Mouse (Mus musculus): ENCODE results near the gene Gtdc1. TPM values are rescaled to one million over a fixed set of nuclear protein-coding genes. Genes with fewer than 3 reads are reported as not detected.

Gtdc1 gene
- polyA plus RNA-seq, 1 experiment from 2014 or later, result 24.8 TPM

DNA sequence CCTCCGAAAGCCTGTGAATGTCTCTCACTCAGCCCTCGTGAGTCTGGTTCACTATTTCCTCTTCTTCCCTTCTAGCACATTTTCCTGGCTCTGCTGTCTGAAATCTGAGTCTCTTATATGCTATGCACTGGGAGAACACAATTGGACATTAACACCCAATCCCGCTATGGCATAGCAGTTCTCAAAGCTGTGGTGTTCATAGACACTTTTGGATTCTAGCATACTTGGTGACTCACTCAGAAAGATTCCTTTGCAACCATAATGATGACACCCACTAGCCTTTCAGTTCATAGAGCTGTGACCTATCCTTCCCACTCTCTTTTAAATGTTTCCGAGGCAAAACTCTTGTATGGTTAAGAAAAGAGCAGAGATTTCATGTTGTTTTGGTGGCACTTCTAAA lies 33.7 kb upstream of the Gtdc1 start:
- Histone ChIP-seq H3K36me3 (ENCODE audit: control insufficient read depth, insufficient read depth, low read length) (no peaks in the 10 kb centered on the region), H3K4me2 (ENCODE audit: low read length) (no peak overlapping the region), H3K9me3 (ENCODE audit: control insufficient read depth, low read length) (no peaks in the 10 kb centered on the region), H3K4me3 (replicated peaks; ENCODE audit: low read depth, low read length) (no peak overlapping the region), H3K27ac (replicated peaks; ENCODE audit: low read depth, low read length) (no peak overlapping the region), H3K27me3 (ENCODE audit: control insufficient read depth, insufficient read depth, low read length) (no peaks in the 10 kb centered on the region), H3K4me1 (ENCODE audit: control insufficient read depth, insufficient read depth, low read length) (no peaks in the 10 kb centered on the region), H3K9ac (replicated peaks; ENCODE audit: low read length) (no peak overlapping the region)
- ATAC-seq (ENCODE audit: low FRiP score, low TSS enrichment), result no peak
- DNase-seq, result no peak
- 95% methylated on average over 4 of the region's 4 CpGs for WGBS

DNA sequence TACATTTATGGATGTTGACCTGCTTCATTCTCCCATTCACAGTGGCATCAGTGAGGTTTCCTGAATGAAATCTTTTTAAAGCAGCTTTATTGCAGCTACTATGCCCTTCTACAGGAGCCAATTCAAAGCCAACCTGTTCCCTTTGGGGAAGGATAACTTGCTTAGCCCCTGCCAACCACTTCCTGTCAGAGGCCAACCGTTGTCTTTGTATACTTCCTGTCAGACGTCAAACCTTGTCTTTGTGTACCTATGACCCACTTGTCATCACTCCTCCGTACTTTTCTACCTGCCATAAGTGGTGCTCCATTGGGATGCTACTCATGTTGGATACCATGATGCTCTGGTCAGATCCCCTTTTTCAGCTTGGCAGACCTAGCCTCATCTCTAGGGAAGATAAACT lies 33.1 kb upstream of the Gtdc1 start:
- Histone ChIP-seq H3K27me3 (ENCODE audit: control insufficient read depth, insufficient read depth, low read length) (no peaks in the 10 kb centered on the region), H3K9me3 (ENCODE audit: control insufficient read depth, low read length) (no peaks in the 10 kb centered on the region), H3K4me1 (ENCODE audit: control insufficient read depth, insufficient read depth, low read length) (no peaks in the 10 kb centered on the region), H3K9ac (replicated peaks; ENCODE audit: low read length) (no peak overlapping the region), H3K4me3 (replicated peaks; ENCODE audit: low read depth, low read length) (no peak overlapping the region), H3K4me2 (ENCODE audit: low read length) (no peak overlapping the region), H3K27ac (replicated peaks; ENCODE audit: low read depth, low read length) (no peak overlapping the region), H3K36me3 (ENCODE audit: control insufficient read depth, insufficient read depth, low read length) (no peaks in the 10 kb centered on the region)
- ATAC-seq (ENCODE audit: low FRiP score, low TSS enrichment) (no peak), DNase-seq (no peak)
- 92% methylated on average over 3 of the region's 3 CpGs for WGBS

DNA sequence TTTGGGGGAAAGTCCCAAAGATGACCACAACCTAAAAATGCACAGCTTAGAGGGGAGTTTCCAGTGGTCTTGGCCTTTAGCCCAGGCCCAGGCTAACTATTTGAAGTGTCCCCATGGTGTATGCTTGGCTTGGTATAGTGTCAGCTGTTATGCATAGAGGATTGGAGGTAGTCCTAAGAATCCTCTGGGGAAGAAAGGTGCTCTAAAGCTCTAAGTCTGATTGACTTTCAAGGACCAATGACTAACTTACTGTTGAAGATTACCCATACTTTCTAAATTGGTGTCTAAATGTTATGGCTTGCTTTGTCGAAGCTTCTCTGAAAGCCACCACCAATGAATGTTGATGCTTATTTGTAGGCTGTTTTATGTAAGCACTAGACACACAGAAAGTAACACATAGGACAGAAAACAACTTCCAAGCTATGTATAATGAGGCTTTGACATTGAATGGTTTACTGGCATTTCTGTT lies 29.9 kb upstream of the Gtdc1 start:
- Histone ChIP-seq H3K27ac (replicated peaks; ENCODE audit: low read depth, low read length) (no peak overlapping the region), H3K9me3 (ENCODE audit: control insufficient read depth, low read length) (no peaks in the 10 kb centered on the region), H3K4me2 (ENCODE audit: low read length) (no peak overlapping the region), H3K4me1 (ENCODE audit: control insufficient read depth, insufficient read depth, low read length) (no peaks in the 10 kb centered on the region), H3K36me3 (ENCODE audit: control insufficient read depth, insufficient read depth, low read length) (no peaks in the 10 kb centered on the region), H3K27me3 (ENCODE audit: control insufficient read depth, insufficient read depth, low read length) (no peaks in the 10 kb centered on the region), H3K9ac (replicated peaks; ENCODE audit: low read length) (no peak overlapping the region), H3K4me3 (replicated peaks; ENCODE audit: low read depth, low read length) (no peak overlapping the region)
- DNase-seq (no peak), ATAC-seq (ENCODE audit: low FRiP score, low TSS enrichment) (no peak)
- WGBS, result 90% methylated on average over 1 of the region's 1 CpGs

DNA sequence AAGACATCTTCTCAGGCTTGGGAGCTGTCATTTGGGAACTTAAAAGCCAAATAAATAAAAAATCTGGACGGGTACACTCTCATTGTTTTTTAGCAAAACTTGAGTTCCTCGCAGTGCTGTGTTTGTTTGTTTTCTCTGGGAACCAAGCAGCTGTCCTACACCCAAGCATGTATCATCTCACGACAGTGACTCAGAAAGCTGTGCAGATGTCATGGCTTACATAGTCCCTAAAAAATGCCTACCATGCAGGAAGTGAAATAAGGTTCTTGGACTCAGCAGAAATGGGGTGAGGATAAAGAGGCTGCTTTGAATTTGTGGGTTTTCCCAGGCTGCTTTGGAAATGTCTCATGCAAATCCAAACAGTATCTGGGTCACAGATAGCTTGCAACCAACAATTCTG lies 28.8 kb upstream of the Gtdc1 start:
- 81% methylated on average over 3 of the region's 3 CpGs for WGBS
- no peak for ATAC-seq (ENCODE audit: low FRiP score, low TSS enrichment)
- H3K9ac ChIP-seq (replicated peaks; ENCODE audit: low read length), result no peak overlapping the region
- H3K27ac ChIP-seq (replicated peaks; ENCODE audit: low read depth, low read length), result no peak overlapping the region
- H3K9me3 ChIP-seq (ENCODE audit: control insufficient read depth, low read length), result no peaks in the 10 kb centered on the region
- no peak overlapping the region for H3K4me3 ChIP-seq (replicated peaks; ENCODE audit: low read depth, low read length)
- no peaks in the 10 kb centered on the region for H3K27me3 ChIP-seq (ENCODE audit: control insufficient read depth, insufficient read depth, low read length)
- H3K4me2 ChIP-seq (ENCODE audit: low read length), result no peak overlapping the region
- no peak for DNase-seq
- H3K36me3 ChIP-seq (ENCODE audit: control insufficient read depth, insufficient read depth, low read length), result no peaks in the 10 kb centered on the region
- no peaks in the 10 kb centered on the region for H3K4me1 ChIP-seq (ENCODE audit: control insufficient read depth, insufficient read depth, low read length)

DNA sequence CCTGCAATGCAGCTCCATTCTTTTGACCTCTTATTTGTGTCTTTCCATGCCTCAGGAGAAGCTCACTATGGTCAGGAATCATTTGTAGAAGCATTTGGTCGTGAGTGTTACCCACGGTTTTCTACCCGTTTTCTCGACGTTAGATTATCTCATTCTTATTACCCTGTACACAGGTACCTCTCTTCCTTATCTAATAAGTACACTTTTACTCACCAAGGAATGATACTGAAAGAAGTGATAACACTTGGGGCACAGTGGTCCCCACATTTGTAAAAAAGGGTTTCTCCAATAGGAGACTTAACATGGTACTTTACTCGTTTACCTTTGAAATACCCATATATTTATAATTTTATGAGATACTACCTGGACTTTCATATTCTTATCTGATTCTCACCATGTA lies 28.0 kb upstream of the Gtdc1 start:
- 92% methylated on average over 6 of the region's 6 CpGs for WGBS
- ATAC-seq (ENCODE audit: low FRiP score, low TSS enrichment), result no peak
- no peak for DNase-seq
- Histone ChIP-seq H3K4me2 (ENCODE audit: low read length) (no peak overlapping the region), H3K9ac (replicated peaks; ENCODE audit: low read length) (no peak overlapping the region), H3K4me1 (ENCODE audit: control insufficient read depth, insufficient read depth, low read length) (no peaks in the 10 kb centered on the region), H3K36me3 (ENCODE audit: control insufficient read depth, insufficient read depth, low read length) (no peaks in the 10 kb centered on the region), H3K9me3 (ENCODE audit: control insufficient read depth, low read length) (no peaks in the 10 kb centered on the region), H3K27ac (replicated peaks; ENCODE audit: low read depth, low read length) (no peak overlapping the region), H3K27me3 (ENCODE audit: control insufficient read depth, insufficient read depth, low read length) (no peaks in the 10 kb centered on the region), H3K4me3 (replicated peaks; ENCODE audit: low read depth, low read length) (no peak overlapping the region)

DNA sequence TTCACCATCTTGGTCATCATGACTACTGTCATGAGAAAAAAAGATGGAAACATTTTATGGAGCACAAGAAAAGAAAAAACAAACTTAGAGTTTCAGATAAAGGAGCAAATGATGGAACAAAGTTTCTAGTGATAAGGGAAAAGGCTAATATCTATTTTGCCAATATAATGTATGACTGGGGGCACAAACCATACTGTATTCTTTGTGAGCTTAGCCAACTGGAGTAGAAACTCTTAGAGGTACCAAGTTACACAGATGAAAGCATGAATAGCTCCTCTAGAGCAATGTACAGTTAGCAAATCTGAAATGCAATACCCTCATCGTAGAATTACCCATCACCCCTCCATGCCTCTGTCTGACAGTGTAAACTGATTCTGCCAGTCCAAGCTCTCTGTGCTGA lies 26.7 kb upstream of the Gtdc1 start:
- Histone ChIP-seq H3K4me1 (ENCODE audit: control insufficient read depth, insufficient read depth, low read length) (no peaks in the 10 kb centered on the region), H3K4me2 (ENCODE audit: low read length) (no peak overlapping the region), H3K27ac (replicated peaks; ENCODE audit: low read depth, low read length) (no peak overlapping the region), H3K9ac (replicated peaks; ENCODE audit: low read length) (no peak overlapping the region), H3K4me3 (replicated peaks; ENCODE audit: low read depth, low read length) (no peak overlapping the region), H3K36me3 (ENCODE audit: control insufficient read depth, insufficient read depth, low read length) (no peaks in the 10 kb centered on the region), H3K27me3 (ENCODE audit: control insufficient read depth, insufficient read depth, low read length) (no peaks in the 10 kb centered on the region), H3K9me3 (ENCODE audit: control insufficient read depth, low read length) (no peaks in the 10 kb centered on the region)
- 92% methylated on average over 1 of the region's 1 CpGs for WGBS
- no peak for DNase-seq
- ATAC-seq (ENCODE audit: low FRiP score, low TSS enrichment), result no peak

DNA sequence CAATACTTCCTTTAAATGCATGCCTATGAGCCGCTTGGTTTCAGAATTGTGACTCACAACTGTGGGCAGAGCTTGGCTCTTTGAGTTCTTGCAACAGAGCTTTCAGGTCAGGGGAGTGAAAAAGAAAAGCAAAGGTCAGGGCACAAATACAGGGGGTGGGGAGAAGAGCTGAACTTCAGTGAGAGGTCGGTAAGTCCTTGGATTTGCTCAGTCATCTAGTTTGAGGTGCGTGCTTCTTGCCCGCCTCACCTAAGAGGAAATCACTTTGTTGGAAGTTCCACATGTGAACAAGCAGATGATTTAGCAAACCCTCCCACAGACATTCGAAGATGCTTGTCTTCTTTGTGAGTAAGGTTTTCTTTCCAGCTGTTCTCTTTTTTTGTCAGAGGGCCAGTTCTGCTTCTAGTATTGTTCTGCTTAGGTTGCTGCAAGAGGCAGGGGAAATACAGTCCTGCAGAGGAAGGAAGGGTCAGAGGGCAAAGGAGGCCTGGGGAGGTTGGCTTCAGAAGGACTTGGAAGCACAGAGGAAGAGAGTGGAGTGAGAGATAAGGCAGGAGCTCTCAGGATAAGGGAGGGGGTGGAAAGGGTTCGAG lies 25.5 kb upstream of the Gtdc1 start:
- ATAC-seq (ENCODE audit: low FRiP score, low TSS enrichment) (no peak), DNase-seq (no peak)
- Histone ChIP-seq H3K27me3 (ENCODE audit: control insufficient read depth, insufficient read depth, low read length) (no peaks in the 10 kb centered on the region), H3K9ac (replicated peaks; ENCODE audit: low read length) (no peak overlapping the region), H3K4me3 (replicated peaks; ENCODE audit: low read depth, low read length) (no peak overlapping the region), H3K4me1 (ENCODE audit: control insufficient read depth, insufficient read depth, low read length) (no peaks in the 10 kb centered on the region), H3K9me3 (ENCODE audit: control insufficient read depth, low read length) (no peaks in the 10 kb centered on the region), H3K4me2 (ENCODE audit: low read length) (no peak overlapping the region), H3K27ac (replicated peaks; ENCODE audit: low read depth, low read length) (no peak overlapping the region), H3K36me3 (ENCODE audit: control insufficient read depth, insufficient read depth, low read length) (no peaks in the 10 kb centered on the region)
- WGBS, result 30% methylated on average over 6 of the region's 6 CpGs

DNA sequence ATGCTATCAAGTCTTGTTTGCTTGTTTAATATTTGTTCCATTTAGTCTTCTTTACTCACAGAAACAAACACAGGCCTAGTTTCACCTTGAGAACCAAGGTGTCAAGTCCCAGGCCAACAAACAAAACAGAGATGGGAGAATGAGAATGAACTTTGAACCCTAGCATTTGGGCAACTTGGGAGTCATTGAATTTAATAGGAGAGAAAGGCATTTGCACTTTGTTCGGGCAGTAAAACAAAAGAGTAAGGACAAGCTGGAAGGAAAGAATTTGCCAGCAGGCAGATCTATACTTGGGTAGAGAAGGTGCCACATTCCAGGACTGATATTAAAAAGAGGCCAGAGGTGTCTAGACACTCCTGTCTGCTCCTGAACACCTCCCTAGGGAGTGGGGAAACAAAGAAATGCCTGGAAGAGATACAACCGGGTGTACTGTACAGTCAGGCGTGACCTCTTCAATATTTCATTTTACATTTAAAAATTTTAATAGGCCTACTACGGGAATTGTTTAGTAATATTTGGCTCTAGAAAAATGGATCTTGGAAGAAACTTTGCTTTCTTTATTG lies 24.3 kb upstream of the Gtdc1 start:
- 67% methylated on average over 4 of the region's 4 CpGs for WGBS
- ATAC-seq (ENCODE audit: low FRiP score, low TSS enrichment) (no peak), DNase-seq (no peak)
- Histone ChIP-seq H3K27ac (replicated peaks; ENCODE audit: low read depth, low read length) (no peak overlapping the region), H3K4me2 (ENCODE audit: low read length) (no peak overlapping the region), H3K4me3 (replicated peaks; ENCODE audit: low read depth, low read length) (no peak overlapping the region), H3K36me3 (ENCODE audit: control insufficient read depth, insufficient read depth, low read length) (no peaks in the 10 kb centered on the region), H3K4me1 (ENCODE audit: control insufficient read depth, insufficient read depth, low read length) (no peaks in the 10 kb centered on the region), H3K27me3 (ENCODE audit: control insufficient read depth, insufficient read depth, low read length) (no peaks in the 10 kb centered on the region), H3K9me3 (ENCODE audit: control insufficient read depth, low read length) (no peaks in the 10 kb centered on the region), H3K9ac (replicated peaks; ENCODE audit: low read length) (no peak overlapping the region)

DNA sequence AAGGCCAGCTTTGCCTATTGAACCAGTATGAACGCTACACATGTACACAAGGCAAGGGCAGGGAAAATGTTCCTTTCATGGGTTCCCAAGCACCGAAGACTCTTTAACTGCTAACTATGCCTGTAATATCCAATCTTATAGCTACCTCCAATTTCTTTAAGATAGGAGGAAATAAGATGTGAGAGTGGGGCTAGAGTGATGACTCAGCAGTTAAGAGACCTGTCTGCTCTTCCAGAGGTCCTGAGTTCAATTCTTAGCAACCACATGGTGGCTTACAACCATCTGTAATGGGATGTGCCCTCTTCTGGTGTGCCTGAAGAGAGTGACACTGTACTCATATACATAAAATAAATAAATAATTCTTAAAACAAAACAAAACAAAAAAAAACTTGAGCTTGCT lies 17.2 kb upstream of the Gtdc1 start:
- Histone ChIP-seq H3K4me2 (ENCODE audit: low read length) (no peak overlapping the region), H3K4me1 (ENCODE audit: control insufficient read depth, insufficient read depth, low read length) (no peaks in the 10 kb centered on the region), H3K36me3 (ENCODE audit: control insufficient read depth, insufficient read depth, low read length) (no peaks in the 10 kb centered on the region), H3K9ac (replicated peaks; ENCODE audit: low read length) (no peak overlapping the region), H3K27ac (replicated peaks; ENCODE audit: low read depth, low read length) (no peak overlapping the region), H3K27me3 (ENCODE audit: control insufficient read depth, insufficient read depth, low read length) (no peaks in the 10 kb centered on the region), H3K9me3 (ENCODE audit: control insufficient read depth, low read length) (no peaks in the 10 kb centered on the region), H3K4me3 (replicated peaks; ENCODE audit: low read depth, low read length) (no peak overlapping the region)
- ATAC-seq (ENCODE audit: low FRiP score, low TSS enrichment) (no peak), DNase-seq (no peak)
- WGBS, result 99% methylated on average over 2 of the region's 2 CpGs

Measured in midbrain, embryonic 14.5 days (tissue).